Mouse (Mus musculus): ENCODE results near the gene Rnf216.

DNA sequence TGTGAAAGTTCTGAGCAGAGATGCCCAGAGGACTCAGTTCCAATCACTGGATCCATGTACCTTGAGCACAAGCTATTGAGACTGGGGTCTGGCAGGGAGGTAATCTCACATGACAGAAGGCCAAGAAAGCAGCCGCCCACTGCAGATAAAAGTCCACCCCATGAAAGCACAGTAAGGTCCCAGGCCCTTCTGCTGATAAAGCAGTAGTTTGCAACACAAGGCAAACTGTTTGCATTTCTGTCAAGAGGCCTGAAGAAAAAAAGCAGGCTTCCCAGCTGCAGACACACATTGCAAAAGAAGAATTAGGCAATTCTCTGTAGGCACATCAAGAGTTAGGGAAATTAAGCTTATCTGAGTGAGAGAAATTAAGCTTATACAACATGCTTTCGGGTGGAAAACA lies 54.6 kb downstream of the Rnf216 start:
- TF ChIP-seq TAL1 (IDR thresholded peaks at IDR 0.05; ENCODE audit: low read length), result peak; percentile 96
- peak; percentile 95 for TF ChIP-seq GATA1 (IDR thresholded peaks at IDR 0.05; ENCODE audit: low read length)
